Mouse (Mus musculus): Measurements from ENCODE around the gene Olfr1283.

DNA sequence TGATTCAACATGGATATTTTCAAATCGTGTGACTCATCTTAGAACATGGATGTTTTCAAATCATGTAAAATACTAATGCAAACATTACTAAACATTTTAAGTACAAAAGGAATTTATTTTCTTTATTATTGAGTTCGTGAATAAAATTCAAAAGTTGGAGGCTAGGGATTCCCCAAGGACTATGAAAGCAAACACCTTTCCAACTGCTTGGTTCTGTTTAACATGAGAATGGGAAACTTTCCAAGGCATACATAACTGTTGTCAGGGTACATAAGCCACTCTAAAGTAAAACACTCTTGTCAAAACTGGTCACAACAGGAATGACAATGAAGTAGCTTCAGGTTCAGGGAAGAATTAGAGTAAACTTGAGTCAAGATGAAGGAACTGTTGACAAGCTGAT, 40.4 kb upstream of the Olfr1283 start, which contains the start of gene Olfr1281:
- TF ChIP-seq CTCF (IDR thresholded peaks at IDR 0.05) = no peak
- no peak for TF ChIP-seq EP300 (IDR thresholded peaks at IDR 0.05)

Measured in lung, postnatal 0 days (tissue).